Mouse (Mus musculus) inflammation-experienced regulatory T-cells, adult 6 months (primary cell): ENCODE data around the gene Serac1. TPM values are rescaled to one million over a fixed set of nuclear protein-coding genes. Genes with fewer than 3 reads are reported as not detected.

Experiments
- ATAC-seq: one replicate; pipeline ENCODE4 v1.8.0; 2017
- polyA plus RNA-seq, 3 experiments: library from polyadenylated mRNA; unstranded; fragments of 100-300 nt; shearing (Covaris generic); gene quantifications; one replicate each; pipeline ENCODE4 v1.2.1; 2017

The Serac1 gene
- polyA plus RNA-seq, 3 experiments from 2014 or later = 1.8 to 2.7 (median 1.9) TPM

DNA sequence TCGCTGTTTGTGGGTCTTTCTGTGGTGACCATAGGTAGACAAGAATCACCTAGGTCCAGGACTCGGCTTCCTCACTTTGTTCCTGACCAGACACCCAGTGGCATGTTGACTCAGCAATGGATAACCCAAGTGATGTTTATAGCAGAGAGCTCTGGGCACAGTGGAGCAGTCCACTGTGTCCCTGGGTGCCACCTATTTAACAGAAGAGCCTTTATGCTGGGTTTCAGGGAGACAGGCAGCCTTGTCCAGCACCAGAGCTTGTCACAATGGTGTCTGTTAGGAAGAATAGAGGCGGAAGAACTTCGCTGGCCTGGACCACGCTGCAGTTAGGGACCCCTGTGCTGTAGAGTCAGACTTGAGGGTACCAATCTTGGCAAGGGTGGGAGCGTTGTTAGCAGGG lies 77.0 kb downstream of the Serac1 start:
- no peak for ATAC-seq

DNA sequence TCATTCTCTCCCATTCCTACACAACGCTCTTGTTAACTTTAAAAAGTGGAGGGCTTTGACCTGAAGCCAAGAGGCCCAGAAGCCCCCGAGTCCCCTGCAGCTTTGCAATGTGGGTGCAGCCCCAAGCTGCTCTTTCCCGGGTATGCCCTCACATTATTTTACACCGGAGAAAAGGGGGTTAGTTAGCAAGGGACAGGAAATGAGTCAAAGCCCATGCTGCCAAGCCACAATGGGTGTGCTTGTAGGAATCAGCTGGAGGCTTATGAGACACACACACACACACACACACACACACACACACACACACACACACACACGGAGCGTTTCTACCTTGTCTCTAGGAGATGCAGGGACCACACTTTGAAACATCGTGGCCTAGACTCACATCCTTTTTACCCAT lies 77.7 kb downstream of the Serac1 start:
- no peak for ATAC-seq

- ATAC-seq = no peak
Observed at GRCm38 (mm10) chr17:6001389-6001788, 78.2 kb downstream of the Serac1 start.

- no peak for ATAC-seq
Observed at GRCm38 (mm10) chr17:6000864-6001319, 78.6 kb downstream of the Serac1 start.

DNA sequence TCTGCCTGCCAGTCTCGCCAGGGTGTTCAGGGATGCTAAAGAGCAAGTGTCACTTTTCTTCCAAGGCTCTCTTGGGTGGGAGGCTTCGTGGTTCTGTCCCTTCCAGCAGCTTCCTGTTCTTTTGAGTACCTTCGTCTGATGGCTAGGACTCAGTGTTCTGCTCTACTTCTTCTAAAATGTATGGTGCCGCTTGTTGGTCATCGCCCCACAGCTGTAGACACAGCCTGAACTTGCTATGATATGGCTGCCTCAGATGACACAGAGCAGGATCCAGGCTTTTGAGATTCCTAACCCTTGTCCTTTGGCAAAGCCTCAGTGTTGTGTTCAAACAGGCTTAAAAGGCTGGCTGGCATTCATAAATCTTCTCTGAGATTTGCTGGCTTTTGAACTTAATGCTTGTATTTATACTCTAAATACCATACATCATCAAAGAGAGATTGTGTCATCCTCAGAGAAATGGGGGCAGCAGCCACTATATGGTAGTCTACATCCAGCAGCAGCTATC lies 80.5 kb downstream of the Serac1 start:
- ATAC-seq = no peak

DNA sequence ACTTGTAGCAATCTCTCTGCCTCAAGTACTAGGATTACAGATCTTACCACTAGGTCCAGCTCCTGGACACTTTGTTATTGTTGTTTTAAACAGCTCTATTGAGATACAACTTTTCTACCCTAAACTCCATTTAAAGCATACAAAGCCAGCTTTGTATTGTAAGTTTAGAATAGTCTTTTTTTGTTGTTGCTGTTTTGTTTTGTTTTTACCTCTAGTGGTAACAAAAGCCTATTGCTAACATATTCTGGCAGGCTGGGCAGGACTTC lies 81.4 kb downstream of the Serac1 start:
- no peak for ATAC-seq

- ATAC-seq = no peak
Observed at GRCm38 (mm10) chr17:5997380-5998234, 81.9 kb downstream of the Serac1 start.

DNA sequence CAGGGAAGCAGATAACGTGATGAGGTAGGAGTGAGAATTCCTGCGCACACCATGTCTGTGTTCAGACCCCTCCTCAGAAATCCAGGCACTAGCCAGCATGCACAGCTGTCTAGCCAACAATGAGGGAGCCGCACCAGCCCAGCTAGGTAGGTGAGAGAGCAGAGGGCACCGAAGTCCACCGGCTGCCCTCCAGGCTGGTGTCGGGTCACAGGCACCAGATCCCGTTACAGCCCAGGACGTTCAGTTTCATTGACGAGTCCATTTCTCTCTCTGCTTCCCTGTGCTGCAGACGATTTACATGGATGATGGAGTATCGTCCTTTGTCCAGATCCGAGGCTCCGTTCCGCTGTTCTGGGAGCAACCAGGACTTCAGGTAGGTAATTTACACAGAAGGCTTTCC lies 83.0 kb downstream of the Serac1 start:
- no peak for ATAC-seq

DNA sequence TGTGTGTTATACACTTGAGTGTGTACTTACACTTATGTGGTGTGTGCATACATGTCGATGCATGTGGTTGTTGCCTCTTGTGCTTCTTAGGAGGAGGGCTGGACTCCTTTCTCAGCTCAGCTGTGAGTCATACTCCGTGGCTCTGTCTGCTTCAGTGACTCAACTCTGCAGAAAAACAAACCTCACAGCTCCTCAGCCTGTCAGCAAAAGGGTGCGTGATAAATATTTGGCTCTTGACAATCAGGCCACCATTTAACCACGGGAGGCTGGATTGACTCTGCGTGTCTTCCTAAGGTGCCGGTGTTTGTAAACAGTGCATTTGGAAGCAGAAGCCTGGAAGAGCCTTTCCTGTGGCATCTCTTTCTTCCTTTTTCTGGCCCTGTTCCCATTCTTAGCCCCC lies 84.9 kb downstream of the Serac1 start:
- ATAC-seq = no peak

GRCm38 (mm10) chr17:5993581-5994260 lies 85.8 kb downstream of the Serac1 start:
- ATAC-seq = no peak

GRCm38 (mm10) chr17:5992866-5993580 lies 86.5 kb downstream of the Serac1 start:
- no peak for ATAC-seq

Other genes with a start within 250 kb of the Serac1 start
- gene Snx9, start 238.4 kb downstream of the Serac1 start, polyA plus RNA-seq = 1 to 10 TPM; 2.1 to 2.6 (median 2.6) TPM
- gene Synj2, start 138.5 kb downstream of the Serac1 start, polyA plus RNA-seq = 10 to 100 TPM; 11.8 to 16.8 (median 16.3) TPM
- gene Gtf2h5, start within 50 bp of the Serac1 start, polyA plus RNA-seq = 100 to 1,000 TPM in 2 of 3 experiments, 10 to 100 TPM in 1; 97.3 to 112 (median 100) TPM
- gene Tulp4, start 26.7 kb upstream of the Serac1 start, polyA plus RNA-seq = 10 to 100 TPM; 29.1 to 38.2 (median 31.7) TPM
- gene Tmem181a, start 177.1 kb upstream of the Serac1 start, polyA plus RNA-seq = 10 to 100 TPM; 15.2 to 18.8 (median 15.3) TPM
- 10 to 100 TPM in 2 of 3 experiments, 1 to 10 TPM in 1; 8.0 to 12.3 (median 10.7) TPM for gene Dynlt1a, start 237.8 kb upstream of the Serac1 start, polyA plus RNA-seq